Mouse (Mus musculus): ENCODE measurements around the gene Chrdl2. TPM values are rescaled to one million over a fixed set of nuclear protein-coding genes. Genes with fewer than 3 reads are reported as not detected.

Chrdl2 gene
- polyA plus RNA-seq, 1 experiment from 2014 or later, result 2.2 TPM

Other genes with a start within 250 kb of the Chrdl2 start
- not detected in 2 replicates for gene Olfr521, start 242.7 kb upstream of the Chrdl2 start, polyA plus RNA-seq (2015; fragmentation: Nextera tagmentation; extraction: Ambion mirVana)
- gene Neu3, start 177.8 kb upstream of the Chrdl2 start, polyA plus RNA-seq (2015; fragmentation: Nextera tagmentation; extraction: Ambion mirVana), result 2.2 and 2.6 TPM in 2 replicates
- 0.50 and 0.59 TPM in 2 replicates for gene Xrra1, start 147.1 kb upstream of the Chrdl2 start, polyA plus RNA-seq (2015; fragmentation: Nextera tagmentation; extraction: Ambion mirVana)
- gene Spcs2, start 142.7 kb upstream of the Chrdl2 start, polyA plus RNA-seq (2015; fragmentation: Nextera tagmentation; extraction: Ambion mirVana), result 360 and 364 TPM in 2 replicates
- 6.6 and 7.9 TPM in 2 replicates for gene Rnf169, start 25.7 kb upstream of the Chrdl2 start, polyA plus RNA-seq (2015; fragmentation: Nextera tagmentation; extraction: Ambion mirVana)
- gene Pold3, start 115.4 kb downstream of the Chrdl2 start, polyA plus RNA-seq (2015; fragmentation: Nextera tagmentation; extraction: Ambion mirVana), result 74.2 and 75.1 TPM in 2 replicates
- 24.0 and 26.8 TPM in 2 replicates for gene Lipt2, start 153.1 kb downstream of the Chrdl2 start, polyA plus RNA-seq (2015; fragmentation: Nextera tagmentation; extraction: Ambion mirVana)
- gene Kcne3, start 170.3 kb downstream of the Chrdl2 start, polyA plus RNA-seq (2015; fragmentation: Nextera tagmentation; extraction: Ambion mirVana), result 16.2 and 19.7 TPM in 2 replicates
- 6.8 and 8.2 TPM in 2 replicates for gene Pgm2l1, start 221.2 kb downstream of the Chrdl2 start, polyA plus RNA-seq (2015; fragmentation: Nextera tagmentation; extraction: Ambion mirVana)